Comparison of ENCODE assay signal across 22 mouse cellular contexts in the genomic region with DNA sequence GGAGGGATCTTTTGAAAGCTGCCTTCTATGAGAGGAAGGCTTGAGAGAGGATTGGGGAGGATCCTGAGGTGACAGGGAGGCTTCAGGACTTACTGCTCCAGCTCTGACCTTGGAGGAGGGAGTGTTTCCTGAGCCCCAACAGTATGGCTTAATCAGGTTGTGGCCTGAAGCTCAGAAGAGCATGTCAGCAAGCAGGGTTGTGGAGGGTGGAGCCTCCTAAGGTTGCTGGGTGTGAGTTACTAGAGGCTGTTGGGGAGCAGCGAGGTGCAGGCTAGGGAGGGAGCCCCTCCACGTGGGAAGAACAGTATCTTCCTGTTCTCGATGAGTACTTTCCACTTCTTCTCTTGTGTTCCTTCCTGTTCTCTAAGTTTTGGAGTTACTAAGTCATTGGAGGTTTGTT. TPM values are rescaled to one million over a fixed set of nuclear protein-coding genes. Genes with fewer than 3 reads are reported as not detected.
DNase-seq lines count a peak whose midpoint lies in the region; ATAC-seq lines count a peak whose summit lies in the region.
"Had no signal": no experiment of that assay in that cellular context is flagged by ENCODE, and none has a peak within 500 bp of the region (broad histone marks: within the 10 kb centered on the region; RNA-seq: fewer than 3 reads in every experiment).

No protein-coding gene starts in this region.

- H3K9ac ChIP-seq in kidney, embryonic 14.5 days (ENCODE audit: low read depth, low read length), result no peak overlapping the region
- H3K9ac ChIP-seq in liver, embryonic 16.5 days (ENCODE audit: low read depth, low read length), result no peak overlapping the region
- H3K9ac ChIP-seq: embryonic facial prominence, embryonic 13.5 days; hindbrain, embryonic 13.5 days; limb, embryonic 13.5 days; lung, embryonic 14.5 days; midbrain, embryonic 15.5 days; neural tube, embryonic 12.5 days had no signal

- H3K36me3 ChIP-seq in kidney, embryonic 14.5 days (ENCODE audit: control insufficient read depth, insufficient read depth, low read length), result no peaks in the 10 kb centered on the region
- 0 out of 2 replicates have a peak, but pooled peaks cover 3% of the 10 kb centered on the region for H3K36me3 ChIP-seq in liver, embryonic 16.5 days (ENCODE audit: control insufficient read depth, insufficient read depth)
- H3K36me3 ChIP-seq: hindbrain, embryonic 13.5 days; midbrain, embryonic 15.5 days; neural tube, embryonic 12.5 days had no signal

- H3K27me3 ChIP-seq in kidney, embryonic 14.5 days (ENCODE audit: control insufficient read depth, insufficient read depth, low read length), result no peaks in the 10 kb centered on the region
- H3K27me3 ChIP-seq in liver, embryonic 16.5 days (ENCODE audit: control insufficient read depth, insufficient read depth, low read depth, low read length), result no peaks in the 10 kb centered on the region
- H3K27me3 ChIP-seq: embryonic facial prominence, embryonic 13.5 days; hindbrain, embryonic 13.5 days; limb, embryonic 13.5 days; midbrain, embryonic 15.5 days; neural tube, embryonic 12.5 days had no signal

- no peak overlapping the region for H3K4me3 ChIP-seq in kidney, embryonic 14.5 days (ENCODE audit: low read length)
- H3K4me3 ChIP-seq in liver, embryonic 16.5 days (ENCODE audit: low read depth, low read length), result no peak overlapping the region
- H3K4me3 ChIP-seq: embryonic facial prominence, embryonic 13.5 days; hindbrain, embryonic 13.5 days; limb, embryonic 13.5 days; midbrain, embryonic 15.5 days; neural tube, embryonic 12.5 days had no signal

- H3K4me1 ChIP-seq in kidney, embryonic 14.5 days (ENCODE audit: control insufficient read depth, insufficient read depth, low read length), result peaks cover 33% of the 10 kb centered on the region
- peaks cover 27% of the 10 kb centered on the region for H3K4me1 ChIP-seq in liver, embryonic 16.5 days (ENCODE audit: control insufficient read depth, low read depth, low read length)

- H3K4me2 ChIP-seq in kidney, embryonic 14.5 days (replicated peaks; ENCODE audit: low read depth, low read length), result no peak overlapping the region
- no peak overlapping the region for H3K4me2 ChIP-seq in liver, embryonic 16.5 days (ENCODE audit: low read depth, low read length)
- H3K4me2 ChIP-seq: embryonic facial prominence, embryonic 13.5 days; hindbrain, embryonic 13.5 days; limb, embryonic 13.5 days; lung, embryonic 14.5 days; midbrain, embryonic 15.5 days; neural tube, embryonic 12.5 days had no signal

- DNase-seq in kidney, adult 11 months, result no peak
- DNase-seq in 416B (ENCODE audit: low read depth), result peak; percentile 32
- DNase-seq in urinary bladder, postnatal 14 days (ENCODE audit: low spot score), result no peak
- DNase-seq in right cerebral cortex, postnatal 10 days (ENCODE audit: low spot score in 2 of 2), result no peak
- DNase-seq: adrenal gland, adult 8-10 months; cerebellum, adult 11-12 months; cerebellum, postnatal 10 days; embryo, embryonic 11 days; gastrocnemius, postnatal 14 days; kidney, postnatal 4 days; lung, embryonic 14.5 days; retina, postnatal 1 day; thymus, postnatal 36 days had no signal

- H3K9me3 ChIP-seq in kidney, embryonic 14.5 days (ENCODE audit: control insufficient read depth, low read length), result no peaks in the 10 kb centered on the region
- no peaks in the 10 kb centered on the region for H3K9me3 ChIP-seq in liver, embryonic 16.5 days (replicated peaks; ENCODE audit: control insufficient read depth, low read length)
- H3K9me3 ChIP-seq: embryonic facial prominence, embryonic 13.5 days; hindbrain, embryonic 13.5 days; midbrain, embryonic 15.5 days; neural tube, embryonic 12.5 days had no signal

- H3K27ac ChIP-seq in kidney, embryonic 14.5 days (ENCODE audit: low read depth, low read length), result no peak overlapping the region
- H3K27ac ChIP-seq in liver, embryonic 16.5 days (ENCODE audit: low read length), result no peak overlapping the region
- H3K27ac ChIP-seq: embryonic facial prominence, embryonic 13.5 days; hindbrain, embryonic 13.5 days; limb, embryonic 13.5 days; midbrain, embryonic 15.5 days; neural tube, embryonic 12.5 days had no signal

- peak; percentile 25; the same call in 1 of the 2 replicates for ATAC-seq in kidney, embryonic 14.5 days (ENCODE audit: low FRiP score, low TSS enrichment)
- peak; percentile 58 for ATAC-seq in erythroblast, adult 5-6 weeks (replicated peaks; ENCODE audit: low FRiP score, poor library complexity, severe bottlenecking)
- ATAC-seq in liver, embryonic 16.5 days (ENCODE audit: low read depth), result peak; percentile 59
- ATAC-seq: forebrain, embryonic 14.5 days; midbrain, embryonic 15.5 days had no signal

- 24% methylated on average over 3 of the region's 3 CpGs for WGBS in kidney, embryonic 14.5 days
- 13% methylated on average over 3 of the region's 3 CpGs for WGBS in liver, embryonic 16.5 days (ENCODE audit: insufficient replicate concordance)

RNA-seq across cellular contexts. Expression of gene Galnt10, which starts 32.0 kb away (rescaled TPM):
- 7.3 and 13.0 TPM in 2 replicates for polyA plus RNA-seq in kidney, embryonic 14.5 days (2014; fragmentation: Nextera tagmentation; extraction: Ambion mirVana)
- total RNA-seq in erythroblast, adult 5-6 weeks (2015; ENCODE audit: low replicate concordance), result 39.4 and 43.5 TPM in 2 replicates
- total RNA-seq in erythroblast, adult 5-6 weeks (2017; ENCODE audit: low replicate concordance), result 102 and 103 TPM in 2 replicates
- polyA plus RNA-seq in liver, embryonic 16.5 days (2015; fragmentation: Nextera tagmentation; extraction: Ambion mirVana), result 24.1 and 26.3 TPM in 2 replicates
